In genomic region chr7:132336781-132337180, GRCm38 (mm10) we compare ENCODE assay signal across 10 mouse cellular contexts. TPM values are rescaled to one million over a fixed set of nuclear protein-coding genes. Genes with fewer than 3 reads are reported as not detected.
DNase-seq lines count a peak whose midpoint lies in the region; ATAC-seq and TF ChIP-seq lines count a peak whose summit lies in the region.
"Had no signal": no experiment of that assay in that cellular context is flagged by ENCODE, and none has a peak within 500 bp of the region (broad histone marks: within the 10 kb centered on the region; RNA-seq: fewer than 3 reads in every experiment).

No protein-coding gene starts in this region.

- H3K4me2 ChIP-seq in midbrain, embryonic 13.5 days (replicated peaks) = no peak overlapping the region
- no peak overlapping the region for H3K4me2 ChIP-seq in midbrain, embryonic 16.5 days (ENCODE audit: low read length)

- WGBS in heart, adult 2 months = 25% methylated on average over 3 of the region's 3 CpGs
- 52% methylated on average over 3 of the region's 3 CpGs for WGBS in midbrain, embryonic 13.5 days
- WGBS in midbrain, embryonic 16.5 days = 52% methylated on average over 3 of the region's 3 CpGs

- no peaks in the 10 kb centered on the region for H3K27me3 ChIP-seq in heart, adult 2 months (ENCODE audit: control insufficient read depth, insufficient read depth, low read length)
- H3K27me3 ChIP-seq in midbrain, embryonic 13.5 days = no peaks in the 10 kb centered on the region
- no peaks in the 10 kb centered on the region for H3K27me3 ChIP-seq in midbrain, embryonic 16.5 days (ENCODE audit: control insufficient read depth, insufficient read depth, low read depth, low read length)

- TF ChIP-seq POLR2A in heart, adult 2 months (IDR thresholded peaks at IDR 0.05; ENCODE audit: insufficient read depth, low read depth, low read length) = no peak

- DNase-seq in heart, adult 2 months = no peak
- DNase-seq in heart, adult 9 months (ENCODE audit: low spot score in 2 of 2) = no peak
- peak; percentile 49 for DNase-seq in induced T-regulatory cell, adult 2 months (ENCODE audit: low read depth)
- DNase-seq in embryo, embryonic 10 days (ENCODE audit: low spot score) = no peak
- no peak for DNase-seq in testis, postnatal 14 days (ENCODE audit: low spot score)
- DNase-seq: cerebellum, postnatal 14 days; kidney, adult 9 months had no signal

- H3K79me2 ChIP-seq in heart, adult 2 months (replicated peaks; ENCODE audit: control insufficient read depth, insufficient read depth, low read length) = no peaks in the 10 kb centered on the region

- TF ChIP-seq EP300 in heart, adult 2 months (IDR thresholded peaks at IDR 0.05; ENCODE audit: insufficient read depth, low read depth, low read length) = no peak

- no peak for TF ChIP-seq CTCF in heart, adult 2 months (IDR thresholded peaks at IDR 0.05)

- no peak overlapping the region for H3K4me3 ChIP-seq in heart, adult 2 months
- no peak overlapping the region for H3K4me3 ChIP-seq in midbrain, embryonic 13.5 days (replicated peaks)
- no peak overlapping the region for H3K4me3 ChIP-seq in midbrain, embryonic 16.5 days (ENCODE audit: low read depth, low read length)

- H3K27ac ChIP-seq in heart, adult 2 months = peak overlapping the region; percentile 78; the same call in 1 of the 2 replicates
- peak overlapping the region; percentile 59 for H3K27ac ChIP-seq in midbrain, embryonic 13.5 days
- H3K27ac ChIP-seq in midbrain, embryonic 16.5 days (ENCODE audit: low read length) = no peak overlapping the region

- intact Hi-C loops in heart, adult 2 months (cut with DNase I) = no loop called here

- ATAC-seq in midbrain, embryonic 13.5 days = no peak
- ATAC-seq in midbrain, embryonic 16.5 days = no peak
- ATAC-seq in common myeloid progenitor, adult 5-6 weeks (replicated peaks; ENCODE audit: low read depth, poor library complexity, severe bottlenecking) = peak; percentile 6

- peaks cover 17% of the 10 kb centered on the region for H3K4me1 ChIP-seq in heart, adult 2 months (ENCODE audit: control insufficient read depth, insufficient read depth, low read length)
- peaks cover 32% of the 10 kb centered on the region for H3K4me1 ChIP-seq in midbrain, embryonic 13.5 days (replicated peaks)
- peaks cover 16% of the 10 kb centered on the region; the same call in 1 of the 2 replicates for H3K4me1 ChIP-seq in midbrain, embryonic 16.5 days (ENCODE audit: control insufficient read depth, insufficient read depth, low read length)

- no peak overlapping the region for H3K9ac ChIP-seq in heart, adult 2 months (ENCODE audit: low read depth, low read length)
- H3K9ac ChIP-seq in midbrain, embryonic 13.5 days (replicated peaks) = no peak overlapping the region
- H3K9ac ChIP-seq in midbrain, embryonic 16.5 days (ENCODE audit: low read depth, low read length) = no peak overlapping the region

- H3K9me3 ChIP-seq in midbrain, embryonic 13.5 days = no peaks in the 10 kb centered on the region
- H3K9me3 ChIP-seq in midbrain, embryonic 16.5 days (replicated peaks; ENCODE audit: control insufficient read depth, low read length, poor library complexity, severe bottlenecking) = no peaks in the 10 kb centered on the region

- no peaks in the 10 kb centered on the region for H3K36me3 ChIP-seq in heart, adult 2 months (ENCODE audit: control insufficient read depth, insufficient read depth, low read length)
- H3K36me3 ChIP-seq in midbrain, embryonic 13.5 days = no peaks in the 10 kb centered on the region
- H3K36me3 ChIP-seq in midbrain, embryonic 16.5 days (ENCODE audit: control insufficient read depth, insufficient read depth, low read length) = no peaks in the 10 kb centered on the region

RNA-seq across cellular contexts. Expression of gene Chst15, which starts 19.8 kb away (rescaled TPM):
- total RNA-seq in heart, adult 2 months (2021) = 1 to 10 TPM; 6.8 to 7.3 TPM
- 6.3 and 7.0 TPM in 2 replicates for polyA plus RNA-seq in heart, adult 2 months (2012; rRNA removed)
- polyA plus RNA-seq in midbrain, embryonic 13.5 days (2015; fragmentation: Nextera tagmentation; extraction: Ambion mirVana) = 17.9 and 18.6 TPM in 2 replicates
- polyA plus RNA-seq in midbrain, embryonic 16.5 days (2015; fragmentation: Nextera tagmentation; extraction: Ambion mirVana) = 11.6 and 12.6 TPM in 2 replicates
- 10.1 and 15.6 TPM in 2 replicates for total RNA-seq in common myeloid progenitor, adult 5-6 weeks (2017)
